Mouse (Mus musculus) heart, embryonic 13.5 days (tissue): ENCODE results near the gene Slc9a3r2. TPM values are rescaled to one million over a fixed set of nuclear protein-coding genes. Genes with fewer than 3 reads are reported as not detected.
"Not testable (repeated sequence)": the region's sequence is repeated elsewhere in the genome, so short reads cannot be mapped to it uniquely, and the experiment has no call there.

Experiments
- ATAC-seq: fragments of 200-750 bp; cut with Nextera tagmentation; 2 replicates; pipeline ENCODE4 v1.8.0; 2017; ENCODE audit warnings: moderate TSS enrichment; ENCODE audit not compliant: insufficient number of reproducible peaks, low FRiP score, low TSS enrichment; ENCODE audit errors: extremely low read depth
- H3K27ac ChIP-seq: fragments of 300-500 bp; sonication (generic); replicated peaks from 2 replicates; pipeline ENCODE4 v1.5.1; 2015; ENCODE audit warnings: moderate library complexity, mild to moderate bottlenecking, inconsistent platforms
- H3K27me3 ChIP-seq: fragments of 300-500 bp; sonication (generic); replicated peaks from 2 replicates; pipeline ENCODE4 v1.6.1; 2015; ENCODE audit warnings: mild to moderate bottlenecking, inconsistent platforms
- H3K36me3 ChIP-seq: fragments of 300-500 bp; sonication (generic); 2 replicates; pipeline ENCODE4 v1.6.1; 2015; ENCODE audit warnings: mild to moderate bottlenecking, inconsistent platforms
- H3K4me1 ChIP-seq: fragments of 300-500 bp; sonication (generic); 2 replicates; pipeline ENCODE4 v1.6.1; 2015; ENCODE audit warnings: inconsistent platforms
- H3K4me2 ChIP-seq: fragments of 300-500 bp; sonication (generic); 2 replicates; pipeline ENCODE4 v1.6.1; 2015; ENCODE audit warnings: inconsistent platforms, mild to moderate bottlenecking, moderate library complexity
- H3K4me3 ChIP-seq: fragments of 300-500 bp; sonication (generic); 2 replicates; pipeline ENCODE4 v1.5.1; 2015; ENCODE audit warnings: moderate library complexity, mild to moderate bottlenecking, inconsistent platforms
- H3K9ac ChIP-seq: fragments of 300-500 bp; sonication (generic); 2 replicates; pipeline ENCODE4 v1.6.1; 2015; ENCODE audit warnings: inconsistent platforms, mild to moderate bottlenecking, moderate library complexity
- H3K9me3 ChIP-seq: fragments of 300-500 bp; sonication (generic); 2 replicates; pipeline ENCODE4 v1.6.1; 2016; ENCODE audit warnings: inconsistent platforms
- WGBS: fragments of 180-500 bp; shearing (Covaris S2); methylation state at CpG from one replicate; pipeline ENCODE4 v1.1.7; 2015; ENCODE audit warnings: mixed read lengths; 5-methylcytosine and 5-hydroxymethylcytosine counted together
- polyA plus RNA-seq: library from polyadenylated mRNA; unstranded; fragments of >200 nt; fragmentation: Nextera tagmentation; extraction: Ambion mirVana; gene quantifications from 2 replicates; pipeline ENCODE4 v1.2.1, GENCODE M21; 2015

The Slc9a3r2 gene
- polyA plus RNA-seq, 1 experiment from 2014 or later, result 46.8 TPM

- H3K36me3 ChIP-seq, H3K27ac ChIP-seq, H3K4me3 ChIP-seq, H3K9me3 ChIP-seq, ATAC-seq, H3K4me2 ChIP-seq, H3K9ac ChIP-seq: not testable (repeated sequence)
- Histone ChIP-seq H3K27me3 (peaks cover 14% of the 10 kb centered on the region), H3K4me1 (peaks cover 27% of the 10 kb centered on the region)
- 61% methylated on average over 7 of the region's 7 CpGs for WGBS
Measured at GRCm38 (mm10) chr17:24667011-24667410, 16.9 kb upstream of the Slc9a3r2 start.

GRCm38 (mm10) chr17:24658017-24658758, 8.1 kb upstream of the Slc9a3r2 start, which contains the start of gene Npw:
Gene Npw (minus strand): TSS chr17:24658457.
- peak within 1 kb of the TSS; percentile 63 for H3K9ac ChIP-seq
- no peak for ATAC-seq
- H3K27ac ChIP-seq, result no peak within 1 kb of the TSS
- H3K4me3 ChIP-seq, result peak within 1 kb of the TSS; percentile 49
- H3K4me2 ChIP-seq, result peak within 1 kb of the TSS; percentile 72
- WGBS, result 2% methylated on average over 47 of the region's 47 CpGs
- H3K9me3 ChIP-seq, result no peaks in the 10 kb centered on the region
- H3K36me3 ChIP-seq, result no peaks in the 10 kb centered on the region
- peaks cover 73% of the 10 kb centered on the region for H3K27me3 ChIP-seq
- peaks cover 18% of the 10 kb centered on the region for H3K4me1 ChIP-seq

GRCm38 (mm10) chr17:24654969-24655368, 4.8 kb upstream of the Slc9a3r2 start:
- H3K9ac ChIP-seq, result no peak overlapping the region
- H3K4me3 ChIP-seq, result no peak overlapping the region
- H3K27me3 ChIP-seq, result peaks cover 67% of the 10 kb centered on the region
- 77% methylated on average over 4 of the region's 4 CpGs for WGBS
- no peak overlapping the region for H3K27ac ChIP-seq
- H3K4me1 ChIP-seq, result peaks cover 22% of the 10 kb centered on the region
- no peak for ATAC-seq
- no peaks in the 10 kb centered on the region for H3K9me3 ChIP-seq
- H3K36me3 ChIP-seq, result no peaks in the 10 kb centered on the region
- H3K4me2 ChIP-seq, result no peak overlapping the region

GRCm38 (mm10) chr17:24653967-24654710, 4.0 kb upstream of the Slc9a3r2 start:
- Histone ChIP-seq H3K27me3 (peaks cover 67% of the 10 kb centered on the region), H3K27ac (no peak overlapping the region)

GRCm38 (mm10) chr17:24651835-24652234, 1.7 kb upstream of the Slc9a3r2 start:
- Histone ChIP-seq H3K9me3 (no peaks in the 10 kb centered on the region), H3K9ac (no peak overlapping the region), H3K4me1 (peaks cover 30% of the 10 kb centered on the region), H3K27ac (no peak overlapping the region), H3K4me2 (no peak overlapping the region), H3K4me3 (no peak overlapping the region), H3K27me3 (peaks cover 59% of the 10 kb centered on the region), H3K36me3 (no peaks in the 10 kb centered on the region)
- WGBS, result 54% methylated on average over 3 of the region's 3 CpGs
- ATAC-seq, result no peak

More at GRCm38 (mm10) chr17:24653967-24654710, 4.0 kb upstream of the Slc9a3r2 start:
- no peaks in the 10 kb centered on the region for H3K36me3 ChIP-seq
- H3K4me2 ChIP-seq, result peak overlapping the region; percentile 69
- H3K9me3 ChIP-seq, result no peaks in the 10 kb centered on the region
- WGBS, result 3% methylated on average over 17 of the region's 19 CpGs
- peaks cover 29% of the 10 kb centered on the region for H3K4me1 ChIP-seq
- peak overlapping the region; percentile 69 for H3K9ac ChIP-seq
- peak overlapping the region; percentile 44 for H3K4me3 ChIP-seq
- ATAC-seq, result no peak

- Histone ChIP-seq H3K27me3 (peaks cover 48% of the 10 kb centered on the region), H3K36me3 (no peaks in the 10 kb centered on the region), H3K27ac (no peak overlapping the region; the same call in 1 of the 2 replicates), H3K4me3 (peak overlapping the region; percentile 74; the same call in 1 of the 2 replicates), H3K4me2 (peak overlapping the region; percentile 98), H3K9ac (peak overlapping the region; percentile 94; the same call in 1 of the 2 replicates), H3K9me3 (no peaks in the 10 kb centered on the region), H3K4me1 (peaks cover 35% of the 10 kb centered on the region)
- no peak for ATAC-seq
- WGBS, result 66% methylated on average over 4 of the region's 4 CpGs
Measured at GRCm38 (mm10) chr17:24650766-24651165, 639 bp upstream of the Slc9a3r2 start.

- H3K9ac ChIP-seq, result peak overlapping the region; percentile 94
- 2% methylated on average over 35 of the region's 35 CpGs for WGBS
- H3K36me3 ChIP-seq, result no peaks in the 10 kb centered on the region
- ATAC-seq, result no peak
- peak overlapping the region; percentile 74 for H3K4me3 ChIP-seq
- peaks cover 42% of the 10 kb centered on the region for H3K27me3 ChIP-seq
- H3K27ac ChIP-seq, result peak overlapping the region; percentile 72
- H3K4me1 ChIP-seq, result peaks cover 47% of the 10 kb centered on the region
- no peaks in the 10 kb centered on the region for H3K9me3 ChIP-seq
- H3K4me2 ChIP-seq, result peak overlapping the region; percentile 98
Measured at GRCm38 (mm10) chr17:24649581-24650069, 502 bp downstream of the Slc9a3r2 start.

GRCm38 (mm10) chr17:24648731-24649377, 1.3 kb downstream of the Slc9a3r2 start:
- peak overlapping the region; percentile 72; the same call in 1 of the 2 replicates for H3K27ac ChIP-seq
- H3K4me3 ChIP-seq, result peak overlapping the region; percentile 74
- H3K4me2 ChIP-seq, result peak overlapping the region; percentile 98
- H3K9me3 ChIP-seq, result no peaks in the 10 kb centered on the region
- H3K36me3 ChIP-seq, result no peaks in the 10 kb centered on the region
- peaks cover 39% of the 10 kb centered on the region for H3K27me3 ChIP-seq
- H3K4me1 ChIP-seq, result peaks cover 54% of the 10 kb centered on the region
- WGBS, result 72% methylated on average over 10 of the region's 10 CpGs
- ATAC-seq, result no peak
- H3K9ac ChIP-seq, result peak overlapping the region; percentile 94

- peak overlapping the region; percentile 87 for H3K27ac ChIP-seq
- peaks cover 9% of the 10 kb centered on the region for H3K36me3 ChIP-seq
- peak overlapping the region; percentile 98 for H3K4me2 ChIP-seq
- H3K9me3 ChIP-seq, result no peaks in the 10 kb centered on the region
- 62% methylated on average over 11 of the region's 11 CpGs for WGBS
- H3K4me3 ChIP-seq, result peak overlapping the region; percentile 74
- peaks cover 48% of the 10 kb centered on the region for H3K27me3 ChIP-seq
- H3K9ac ChIP-seq, result peak overlapping the region; percentile 64
- ATAC-seq, result no peak
- peaks cover 57% of the 10 kb centered on the region for H3K4me1 ChIP-seq
Measured at GRCm38 (mm10) chr17:24647493-24647892, 2.6 kb downstream of the Slc9a3r2 start.

- no peak overlapping the region for H3K4me2 ChIP-seq
- peaks cover 57% of the 10 kb centered on the region for H3K4me1 ChIP-seq
- WGBS, result 77% methylated on average over 4 of the region's 4 CpGs
- H3K36me3 ChIP-seq, result peaks cover 19% of the 10 kb centered on the region
- peaks cover 56% of the 10 kb centered on the region for H3K27me3 ChIP-seq
- peak overlapping the region; percentile 87 for H3K27ac ChIP-seq
- H3K9me3 ChIP-seq, result no peaks in the 10 kb centered on the region
- no peak for ATAC-seq
- H3K4me3 ChIP-seq, result no peak overlapping the region
- H3K9ac ChIP-seq, result no peak overlapping the region
Measured at GRCm38 (mm10) chr17:24646381-24646780, 3.7 kb downstream of the Slc9a3r2 start.

GRCm38 (mm10) chr17:24645916-24646315, 4.2 kb downstream of the Slc9a3r2 start:
- 45% methylated on average over 3 of the region's 3 CpGs for WGBS
- ATAC-seq, result peak; percentile 20; the same call in 1 of the 2 replicates
- Histone ChIP-seq H3K4me2 (peak overlapping the region; percentile 49; the same call in 1 of the 2 replicates), H3K27ac (peak overlapping the region; percentile 87), H3K9ac (peak overlapping the region; percentile 38), H3K4me1 (peaks cover 57% of the 10 kb centered on the region), H3K27me3 (peaks cover 54% of the 10 kb centered on the region), H3K36me3 (peaks cover 21% of the 10 kb centered on the region), H3K9me3 (no peaks in the 10 kb centered on the region), H3K4me3 (no peak overlapping the region)
